Comparison of ENCODE assay signal across 1 mouse cellular context in genomic region chr4:108578840-108579742, GRCm38 (mm10).
TF ChIP-seq lines count a peak whose summit lies in the region.

Gene Prpf38a, minus strand, starts transcription at chr4:108579336.
Gene Orc1, plus strand, starts transcription at chr4:108579423.

TF ChIP-seq in CH12.LX, 34 proteins besides CTCF, POLR2A, EP300 and RAD21 (continued from another document):
- peak; percentile 87 for TF ChIP-seq ETS1 (conservative IDR thresholded peaks at IDR 0.05; ENCODE audit: low read depth, low read length)
- 0 out of 2 replicates have a peak, but pooled peaks have one; percentile 39 for TF ChIP-seq GABPA (IDR thresholded peaks at IDR 0.05; ENCODE audit: insufficient replicate concordance, low read depth, low read length)
- TF ChIP-seq RCOR1 (conservative IDR thresholded peaks at IDR 0.05; ENCODE audit: low read depth, low read length), result no peak
- peak; percentile 69 for TF ChIP-seq MAX (IDR thresholded peaks at IDR 0.05; ENCODE audit: low read length)
- TF ChIP-seq HCFC1 (IDR thresholded peaks at IDR 0.05; ENCODE audit: low read depth, low read length), result peak; percentile 90
- peak; percentile 62; the same call in 1 of the 2 replicates for TF ChIP-seq MEF2A (IDR thresholded peaks at IDR 0.05; ENCODE audit: borderline replicate concordance, low read depth, low read length)
- TF ChIP-seq ZC3H11A (IDR thresholded peaks at IDR 0.05; ENCODE audit: low read depth, low read length), result no peak
- TF ChIP-seq MXI1 (IDR thresholded peaks at IDR 0.05; ENCODE audit: low read depth, low read length), result peak; percentile 96
- TF ChIP-seq JUND (conservative IDR thresholded peaks at IDR 0.05; ENCODE audit: low read depth, low read length), result no peak; the same call in 1 of the 2 replicates
- TF ChIP-seq ELF1 (IDR thresholded peaks at IDR 0.05; ENCODE audit: low read depth, low read length), result peak; percentile 93
- TF ChIP-seq IRF4 (IDR thresholded peaks at IDR 0.05; ENCODE audit: low read depth, low read length), result peak; percentile 75
- peak; percentile 19; the same call in 1 of the 2 replicates for TF ChIP-seq MYC (IDR thresholded peaks at IDR 0.05; ENCODE audit: low read depth, low read length)
- TF ChIP-seq CHD2 (IDR thresholded peaks at IDR 0.05; ENCODE audit: low read length), result peak; percentile 48; the same call in 1 of the 2 replicates
- TF ChIP-seq ZMIZ1 (IDR thresholded peaks at IDR 0.05; ENCODE audit: low read depth, low read length), result peak; percentile 73; the same call in 1 of the 2 replicates
- TF ChIP-seq CHD1 (IDR thresholded peaks at IDR 0.05; ENCODE audit: low read depth, low read length), result no peak
- no peak; the same call in 1 of the 2 replicates for TF ChIP-seq JUN (IDR thresholded peaks at IDR 0.05; ENCODE audit: insufficient read depth, low read depth, low read length)
- TF ChIP-seq KAT2A (IDR thresholded peaks at IDR 0.05; ENCODE audit: insufficient replicate concordance, low read length), result peak; percentile 83
- TF ChIP-seq PAX5 (IDR thresholded peaks at IDR 0.05; ENCODE audit: low read length), result no peak
